10 mouse cellular contexts compared by ENCODE assay signal in the genomic region with DNA sequence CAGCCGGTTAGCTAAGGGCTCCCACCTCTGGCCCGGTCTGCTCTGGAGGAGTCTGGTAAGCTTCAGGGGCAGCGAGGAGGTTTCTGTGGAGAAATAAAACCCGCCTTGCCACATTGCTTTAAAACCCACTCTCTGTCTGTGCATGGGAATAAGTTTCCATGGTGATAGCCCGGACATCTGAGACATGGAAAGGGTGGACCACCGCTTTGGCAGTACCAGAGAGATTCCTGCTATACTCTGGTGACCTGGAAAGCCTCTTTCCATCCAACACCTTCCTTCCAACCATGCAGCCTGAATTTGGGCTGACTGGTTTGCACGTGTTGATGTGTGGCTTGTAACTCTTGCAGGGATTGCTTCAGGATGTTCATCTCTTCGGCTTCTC. TPM values are rescaled to one million over a fixed set of nuclear protein-coding genes. Genes with fewer than 3 reads are reported as not detected.
DNase-seq lines count a peak whose midpoint lies in the region; ATAC-seq and TF ChIP-seq lines count a peak whose summit lies in the region.
"Had no signal": no experiment of that assay in that cellular context is flagged by ENCODE, and none has a peak within 500 bp of the region (broad histone marks: within the 10 kb centered on the region; RNA-seq: fewer than 3 reads in every experiment).

No protein-coding gene starts in this region.

- H3K4me2 ChIP-seq in lung, embryonic 14.5 days: no peak overlapping the region
- no peak overlapping the region for H3K4me2 ChIP-seq in hindbrain, postnatal 0 days (ENCODE audit: low read depth, low read length)
- H3K4me2 ChIP-seq in neural tube, embryonic 13.5 days: no peak overlapping the region
- H3K4me2 ChIP-seq: liver, embryonic 13.5 days had no signal

- no peaks in the 10 kb centered on the region for H3K36me3 ChIP-seq in heart, embryonic 10.5 days
- 0 out of 2 replicates have a peak, but pooled peaks cover 3% of the 10 kb centered on the region for H3K36me3 ChIP-seq in lung, embryonic 14.5 days (ENCODE audit: insufficient read depth)
- no peaks in the 10 kb centered on the region for H3K36me3 ChIP-seq in hindbrain, postnatal 0 days (ENCODE audit: insufficient read depth, low read length)
- no peaks in the 10 kb centered on the region for H3K36me3 ChIP-seq in neural tube, embryonic 13.5 days
- H3K36me3 ChIP-seq: liver, embryonic 13.5 days had no signal

- no peak for DNase-seq in heart, embryonic 10.5 days (ENCODE audit: low spot score)
- DNase-seq in heart, postnatal 4 days: no peak
- no peak for DNase-seq in lung, embryonic 14.5 days
- no peak for DNase-seq in lung, postnatal 10 days
- DNase-seq in hindbrain, postnatal 0 days (ENCODE audit: low spot score): no peak
- DNase-seq in gastrocnemius, postnatal 10 days: no peak
- no peak for DNase-seq in left cerebral cortex, adult 8-10 months (ENCODE audit: low spot score in 2 of 2)
- DNase-seq: B cell, adult 2 months; liver, embryonic 13.5 days had no signal

- no peaks in the 10 kb centered on the region for H3K9me3 ChIP-seq in heart, embryonic 10.5 days
- H3K9me3 ChIP-seq in lung, embryonic 14.5 days (ENCODE audit: low read depth, low read length): no peaks in the 10 kb centered on the region
- H3K9me3 ChIP-seq in hindbrain, postnatal 0 days (ENCODE audit: low read length): no peaks in the 10 kb centered on the region
- no peaks in the 10 kb centered on the region for H3K9me3 ChIP-seq in neural tube, embryonic 13.5 days
- H3K9me3 ChIP-seq: liver, embryonic 13.5 days had no signal

- H3K9ac ChIP-seq in lung, embryonic 14.5 days: no peak overlapping the region
- H3K9ac ChIP-seq in hindbrain, postnatal 0 days (replicated peaks; ENCODE audit: low read length): peak overlapping the region; percentile 13; the same call in 1 of the 2 replicates
- H3K9ac ChIP-seq in neural tube, embryonic 13.5 days: no peak overlapping the region
- H3K9ac ChIP-seq: liver, embryonic 13.5 days had no signal

- TF ChIP-seq CTCF in lung, embryonic 14.5 days (IDR thresholded peaks at IDR 0.05; ENCODE audit: low read depth): no peak
- TF ChIP-seq CTCF in hindbrain, postnatal 0 days (IDR thresholded peaks at IDR 0.05; ENCODE audit: low read depth): no peak

- H3K4me1 ChIP-seq in heart, embryonic 10.5 days: peaks cover 63% of the 10 kb centered on the region
- H3K4me1 ChIP-seq in lung, embryonic 14.5 days (ENCODE audit: insufficient read depth): peaks cover 42% of the 10 kb centered on the region
- peaks cover 16% of the 10 kb centered on the region; the same call in 1 of the 2 replicates for H3K4me1 ChIP-seq in hindbrain, postnatal 0 days (ENCODE audit: insufficient read depth, low read length)
- peaks cover 39% of the 10 kb centered on the region for H3K4me1 ChIP-seq in neural tube, embryonic 13.5 days (replicated peaks)

- peak overlapping the region; percentile 81 for H3K27ac ChIP-seq in heart, embryonic 10.5 days
- H3K27ac ChIP-seq in lung, embryonic 14.5 days (ENCODE audit: low read depth): peak overlapping the region; percentile 75
- H3K27ac ChIP-seq in hindbrain, postnatal 0 days: peak overlapping the region; percentile 29; the same call in 1 of the 2 replicates
- peak overlapping the region; percentile 52 for H3K27ac ChIP-seq in neural tube, embryonic 13.5 days (replicated peaks)
- H3K27ac ChIP-seq: liver, embryonic 13.5 days had no signal

- no peak overlapping the region for H3K4me3 ChIP-seq in heart, embryonic 10.5 days
- H3K4me3 ChIP-seq in lung, embryonic 14.5 days (ENCODE audit: low read depth, low read length): no peak overlapping the region
- H3K4me3 ChIP-seq in hindbrain, postnatal 0 days (ENCODE audit: low read length): no peak overlapping the region
- no peak overlapping the region for H3K4me3 ChIP-seq in neural tube, embryonic 13.5 days
- H3K4me3 ChIP-seq: liver, embryonic 13.5 days had no signal

- 31% methylated on average over 8 of the region's 8 CpGs for WGBS in heart, embryonic 10.5 days
- 43% methylated on average over 8 of the region's 8 CpGs for WGBS in lung, embryonic 14.5 days
- 21% methylated on average over 8 of the region's 8 CpGs for WGBS in hindbrain, postnatal 0 days
- 47% methylated on average over 8 of the region's 8 CpGs for WGBS in neural tube, embryonic 13.5 days

- H3K27me3 ChIP-seq in heart, embryonic 10.5 days (ENCODE audit: insufficient read depth, poor library complexity, severe bottlenecking): no peaks in the 10 kb centered on the region
- H3K27me3 ChIP-seq in lung, embryonic 14.5 days (ENCODE audit: insufficient read depth, low read length): no peaks in the 10 kb centered on the region
- no peaks in the 10 kb centered on the region for H3K27me3 ChIP-seq in hindbrain, postnatal 0 days (ENCODE audit: insufficient read depth, low read length)
- H3K27me3 ChIP-seq in neural tube, embryonic 13.5 days: no peaks in the 10 kb centered on the region
- H3K27me3 ChIP-seq: liver, embryonic 13.5 days had no signal

- ATAC-seq in lung, embryonic 14.5 days (ENCODE audit: insufficient read depth): no peak
- peak; percentile 41; the same call in 1 of the 2 replicates for ATAC-seq in hindbrain, postnatal 0 days
- ATAC-seq in neural tube, embryonic 13.5 days (ENCODE audit: low read depth): no peak

RNA-seq across cellular contexts. Expression of a gene that starts 21.2 kb away (rescaled TPM):
- polyA plus RNA-seq in heart, embryonic 10.5 days (2016; fragmentation: Nextera tagmentation; extraction: Ambion mirVana): 10.0 and 14.3 TPM in 2 replicates
- 10 to 100 TPM; 31.5 to 32.8 TPM for total RNA-seq in heart, postnatal 4 days (2021)
- 16.6 and 20.0 TPM in 2 replicates for polyA plus RNA-seq in lung, embryonic 14.5 days (2014; fragmentation: Nextera tagmentation; extraction: Ambion mirVana)
- total RNA-seq in hindbrain, postnatal 0 days (2014; rRNA removed): 21.4 and 28.5 TPM in 2 replicates
- 3.7 and 4.2 TPM in 2 replicates for polyA plus RNA-seq in hindbrain, postnatal 0 days (2015; fragmentation: Nextera tagmentation; extraction: Ambion mirVana)
- 5.0 and 5.7 TPM in 2 replicates for polyA plus RNA-seq in neural tube, embryonic 13.5 days (2015; fragmentation: Nextera tagmentation; extraction: Ambion mirVana)
- 10 to 100 TPM; 42.2 to 70.8 TPM for total RNA-seq in gastrocnemius, postnatal 10 days (2021)
- 10 to 100 TPM in 1 of 4 experiments, 1 to 10 TPM in 3; 8.1 to 13.8 (median 9.4) TPM for total RNA-seq in left cerebral cortex, adult 8-10 months (2022)

Comparison
In these comparisons a context has a peak if more than half of its experiments do, and no peak if none do; other contexts are left out.
1. H3K27ac ChIP-seq: peak in every context shown above with its lines; median percentile 81 in heart, embryonic 10.5 days; 75 in lung, embryonic 14.5 days; 52 in neural tube, embryonic 13.5 days; 29 in hindbrain, postnatal 0 days.